Mouse (Mus musculus) lung, adult 18-20 months (tissue): ENCODE measurements around the gene Aprt.
"Not testable (repeated sequence)": the region's sequence is repeated elsewhere in the genome, so short reads cannot be mapped to it uniquely, and the experiment has no call there.

Source experiments
- DNase-seq, 2 experiments: peaks; one replicate each; pipeline ENCODE4 v3.0.0; 2022; ENCODE audit warnings: mixed read lengths in 2 of 2

Gene Aprt

DNA sequence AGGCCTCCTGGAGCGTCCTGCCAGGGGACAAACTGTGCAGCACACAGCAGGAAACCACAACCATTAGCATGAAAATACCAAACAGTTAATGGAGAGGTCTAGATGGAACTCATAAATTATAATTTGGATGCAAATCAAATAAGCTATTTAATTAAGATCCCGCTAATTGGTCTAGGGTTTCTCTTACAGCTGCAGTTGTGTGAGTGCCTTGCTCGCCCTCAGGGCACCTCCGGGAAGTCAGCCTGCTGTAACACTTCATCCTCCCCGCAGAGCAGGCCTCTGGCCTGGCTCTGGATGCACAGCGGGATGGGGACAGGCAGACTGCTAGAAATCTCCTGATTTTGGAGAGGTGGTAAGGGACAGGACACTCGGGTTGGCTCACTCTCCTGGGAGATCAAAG is 9.5 kb upstream of the Aprt start:
- DNase-seq = no peak

GRCm38 (mm10) chr8:122585411-122585891 is 8.7 kb upstream of the Aprt start:
- peak in 1 of 2 experiments; percentile 14 for DNase-seq

DNA sequence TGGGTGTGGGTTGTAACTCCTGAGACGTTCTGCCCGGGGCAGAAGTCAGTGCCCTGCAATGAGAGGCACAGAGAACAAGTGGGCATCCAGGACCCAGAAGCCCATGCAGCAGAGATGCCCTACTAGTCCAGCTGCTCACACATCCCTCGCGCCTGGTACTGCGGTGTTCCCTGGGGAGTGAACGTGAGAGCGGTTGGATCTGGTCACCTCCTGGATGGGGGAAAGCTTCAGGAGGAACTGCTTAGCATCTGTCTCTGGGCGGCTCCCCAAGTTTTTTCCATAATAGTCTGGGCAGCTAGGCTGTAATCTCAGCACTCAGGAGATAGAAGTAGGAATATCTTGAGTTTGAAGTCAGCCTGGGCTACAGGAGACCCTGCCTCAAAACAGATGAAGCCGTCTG is 8.3 kb upstream of the Aprt start:
- DNase-seq = no peak

GRCm38 (mm10) chr8:122580926-122581325 is 4.2 kb upstream of the Aprt start:
- DNase-seq = no peak

DNA sequence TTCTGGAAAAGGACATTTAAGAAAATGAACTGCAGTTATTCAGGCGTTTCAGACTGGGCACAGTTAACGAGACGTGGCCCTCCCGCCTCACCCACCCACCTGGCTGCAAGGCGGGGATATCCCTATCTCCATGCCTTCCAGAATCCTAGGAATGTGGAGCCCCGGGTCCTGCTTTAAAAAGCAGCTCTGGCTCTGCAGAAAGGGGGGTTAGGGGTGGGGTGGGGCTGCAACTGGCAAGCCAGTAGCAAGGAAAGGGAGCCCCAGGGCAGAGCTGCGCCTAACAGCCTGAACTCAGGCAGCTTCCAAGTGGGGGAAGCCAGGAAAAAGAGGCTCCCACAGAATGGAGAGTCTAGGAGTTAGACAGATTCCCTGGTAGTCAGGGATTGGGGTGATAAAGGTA is 2.5 kb upstream of the Aprt start:
- no peak for DNase-seq

- DNase-seq = no peak
Measured at GRCm38 (mm10) chr8:122577116-122577515, 407 bp upstream of the Aprt start.

- DNase-seq = no peak
Measured at GRCm38 (mm10) chr8:122575735-122576647, 718 bp downstream of the Aprt start.

GRCm38 (mm10) chr8:122575286-122575685 is 1.4 kb downstream of the Aprt start:
- no peak for DNase-seq

DNA sequence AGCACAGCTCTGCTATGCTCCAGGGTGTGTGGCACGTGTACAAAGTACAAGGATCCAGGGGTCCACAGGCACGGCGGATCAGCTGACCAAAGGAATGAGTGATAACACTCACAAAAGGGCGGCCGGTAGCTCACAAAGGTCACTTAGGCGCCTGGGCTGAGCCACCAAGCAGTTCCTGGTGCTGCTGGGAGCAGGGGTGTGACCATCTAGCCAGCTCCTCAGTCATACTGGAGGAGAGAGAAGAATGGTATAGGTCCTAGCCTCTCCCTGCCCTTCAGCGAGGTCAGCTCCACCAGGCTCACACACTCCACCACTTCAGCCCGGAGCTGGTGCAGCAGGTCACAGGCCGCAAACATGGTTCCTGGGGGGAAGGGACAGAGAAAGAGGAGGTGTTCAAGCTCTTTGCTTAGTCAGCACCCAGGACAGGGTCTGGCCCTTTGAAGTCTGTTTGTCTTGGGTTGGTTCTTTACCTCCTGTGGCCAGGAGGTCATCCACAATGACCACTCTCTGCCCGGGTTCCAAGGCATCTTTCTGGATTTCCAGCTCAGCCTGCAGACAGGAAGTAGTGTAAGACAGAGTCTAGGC is 1.9 kb downstream of the Aprt start:
- DNase-seq = no peak

- no peak for DNase-seq
Measured at GRCm38 (mm10) chr8:122574264-122574663, 2.4 kb downstream of the Aprt start.

- DNase-seq = no peak
Measured at GRCm38 (mm10) chr8:122573577-122573976, 3.1 kb downstream of the Aprt start.

DNA sequence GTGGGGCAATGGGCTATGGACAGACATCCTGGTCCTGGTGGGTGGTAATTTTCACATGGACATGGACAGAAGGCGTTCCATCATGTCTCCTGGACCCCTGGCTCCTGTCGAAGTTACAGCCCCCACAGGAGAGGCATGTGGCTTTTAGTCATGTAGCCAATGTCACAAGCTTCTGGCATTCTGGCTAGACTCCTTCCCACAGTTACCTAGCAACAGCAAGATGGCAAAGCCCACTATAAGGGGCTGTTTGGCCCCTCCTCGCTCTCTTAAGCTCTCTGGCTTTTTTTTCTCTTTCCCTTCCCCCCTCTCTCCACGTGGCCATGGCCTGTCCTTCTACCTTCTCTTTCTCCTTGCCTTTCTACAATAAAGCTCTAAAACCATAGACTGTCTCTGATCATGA is 3.5 kb downstream of the Aprt start:
- not testable (repeated sequence) for DNase-seq

DNA sequence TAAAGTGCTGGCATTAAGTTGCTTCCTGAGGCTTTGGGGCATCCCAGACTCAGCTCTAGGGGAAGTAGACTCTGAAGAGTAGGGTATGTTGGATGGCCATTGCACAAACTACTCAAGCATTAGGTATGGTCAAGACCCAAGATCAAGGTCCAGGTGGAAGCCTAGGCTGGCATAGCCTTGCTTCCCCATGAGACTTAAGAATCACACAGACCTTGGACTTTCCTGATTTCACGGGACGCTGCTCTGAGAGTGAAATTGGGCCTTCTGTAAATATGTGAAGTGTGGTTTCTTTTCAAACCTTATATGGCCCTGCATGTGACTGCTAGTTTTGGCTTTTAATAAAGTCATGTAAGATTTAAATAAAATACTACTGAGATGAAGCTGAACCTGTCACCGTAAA is 4.0 kb downstream of the Aprt start:
- no peak for DNase-seq

- DNase-seq = no peak
Measured at GRCm38 (mm10) chr8:122571750-122572267, 4.9 kb downstream of the Aprt start.

GRCm38 (mm10) chr8:122571153-122571552 is 5.6 kb downstream of the Aprt start:
- no peak for DNase-seq

DNA sequence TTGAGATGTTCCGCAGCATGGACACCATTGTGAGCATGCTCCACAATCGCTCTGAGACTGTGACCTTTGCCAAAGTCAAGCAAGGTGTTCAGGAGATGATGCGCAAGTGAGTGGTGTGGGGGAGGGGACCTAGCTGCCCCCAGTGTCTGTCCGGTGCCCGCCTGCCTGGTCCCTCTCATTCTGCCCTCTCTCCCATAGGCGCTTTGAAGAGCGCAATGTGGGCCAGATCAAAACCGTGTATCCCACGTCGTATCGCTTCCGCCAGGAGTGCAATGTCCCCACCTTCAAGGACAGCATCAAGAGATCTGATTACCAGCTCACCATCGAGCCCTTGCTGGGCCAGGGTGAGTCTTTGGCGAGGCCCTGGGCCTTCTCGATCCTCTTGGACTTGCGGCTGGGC is 6.7 kb downstream of the Aprt start:
- no peak for DNase-seq

DNA sequence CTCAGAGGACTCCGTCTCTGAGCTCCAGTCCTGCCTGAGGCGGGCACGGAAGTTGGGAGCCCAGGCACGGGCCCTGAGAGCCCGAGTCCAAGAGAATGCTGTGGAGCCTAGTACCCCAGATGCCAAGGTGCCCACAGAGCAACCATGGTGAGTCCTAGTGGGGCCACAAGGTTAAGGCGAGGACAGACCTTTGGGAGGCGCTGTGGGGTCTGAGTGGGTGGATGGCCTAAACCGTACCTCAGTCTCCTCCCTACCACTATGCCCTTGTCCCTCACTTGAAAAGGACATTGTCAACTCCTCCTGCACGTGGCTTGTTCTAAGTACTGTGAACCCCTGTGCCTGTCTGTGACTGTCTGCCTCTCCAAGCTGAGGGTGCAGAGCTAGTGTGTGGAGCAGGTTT is 7.4 kb downstream of the Aprt start:
- DNase-seq = no peak

DNA sequence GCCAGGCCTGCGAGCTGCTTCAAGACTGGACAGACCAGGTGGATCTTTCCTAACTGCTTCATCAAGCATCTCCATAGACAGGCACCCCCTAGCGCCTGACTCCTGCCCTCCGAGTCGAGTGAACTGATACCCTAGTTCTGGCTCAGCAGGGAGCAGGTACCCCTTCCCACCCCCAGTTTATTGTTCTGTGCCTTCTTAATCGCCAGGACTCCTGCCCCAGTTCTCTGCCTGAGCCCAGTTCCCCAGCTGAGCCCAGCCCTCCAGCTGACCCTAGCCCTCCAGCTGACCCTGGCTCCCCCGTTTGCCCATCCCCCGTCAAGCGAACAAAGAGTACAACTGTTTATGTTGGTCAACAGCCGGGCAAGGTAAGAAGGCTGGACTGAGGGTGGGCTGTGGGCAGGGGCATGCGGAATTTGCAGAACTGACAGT is 7.8 kb downstream of the Aprt start:
- DNase-seq = peak in 1 of 2 experiments; percentile 13

DNA sequence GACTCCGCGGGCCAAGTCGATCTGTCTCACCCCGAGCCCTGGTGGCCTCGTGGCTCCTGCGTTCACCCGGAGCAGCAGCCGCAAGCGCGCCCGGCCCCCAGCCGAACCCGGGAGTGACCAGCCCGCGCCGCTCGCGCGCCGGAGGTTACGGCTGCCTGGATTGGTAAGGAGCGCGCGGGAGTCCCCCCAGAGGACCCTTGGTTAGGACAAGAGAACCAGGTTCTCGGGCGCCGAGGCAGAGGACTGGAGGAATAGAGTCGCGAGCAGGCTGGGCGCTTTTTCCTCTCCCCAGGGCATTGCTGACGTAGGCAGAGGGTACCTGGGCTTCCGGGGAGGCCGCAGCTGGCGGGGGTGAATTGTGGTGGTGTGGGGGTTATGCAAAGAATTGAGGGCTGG is 8.6 kb downstream of the Aprt start:
- DNase-seq = peak; percentile 41 to 58

GRCm38 (mm10) chr8:122567361-122568108 is 9.2 kb downstream of the Aprt start, which contains the start of gene Cdt1:
Gene Cdt1, plus strand, starts transcription at chr8:122568015.
- peak; percentile 95 to 96 for DNase-seq

DNA sequence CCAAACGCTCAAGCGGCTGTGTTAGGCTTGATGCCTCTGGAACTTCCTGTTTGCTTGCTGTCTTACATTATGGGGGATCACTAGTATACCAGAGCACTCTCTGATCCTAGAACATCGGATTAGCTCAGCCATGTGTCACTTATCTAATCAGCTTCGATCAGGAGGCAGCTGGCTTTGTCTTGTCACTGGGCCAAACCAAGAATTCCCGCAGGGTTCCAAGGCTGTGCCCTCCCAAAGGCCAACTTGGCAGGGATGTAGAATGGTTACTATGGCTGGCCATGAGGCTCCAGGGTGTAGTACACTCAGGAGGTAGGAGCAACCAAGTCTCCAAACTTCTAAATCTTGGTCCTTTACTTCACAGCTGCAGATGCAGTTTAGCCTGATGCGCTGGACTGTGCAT is 9.9 kb downstream of the Aprt start:
- peak in 1 of 2 experiments; percentile 19 for DNase-seq

DNA sequence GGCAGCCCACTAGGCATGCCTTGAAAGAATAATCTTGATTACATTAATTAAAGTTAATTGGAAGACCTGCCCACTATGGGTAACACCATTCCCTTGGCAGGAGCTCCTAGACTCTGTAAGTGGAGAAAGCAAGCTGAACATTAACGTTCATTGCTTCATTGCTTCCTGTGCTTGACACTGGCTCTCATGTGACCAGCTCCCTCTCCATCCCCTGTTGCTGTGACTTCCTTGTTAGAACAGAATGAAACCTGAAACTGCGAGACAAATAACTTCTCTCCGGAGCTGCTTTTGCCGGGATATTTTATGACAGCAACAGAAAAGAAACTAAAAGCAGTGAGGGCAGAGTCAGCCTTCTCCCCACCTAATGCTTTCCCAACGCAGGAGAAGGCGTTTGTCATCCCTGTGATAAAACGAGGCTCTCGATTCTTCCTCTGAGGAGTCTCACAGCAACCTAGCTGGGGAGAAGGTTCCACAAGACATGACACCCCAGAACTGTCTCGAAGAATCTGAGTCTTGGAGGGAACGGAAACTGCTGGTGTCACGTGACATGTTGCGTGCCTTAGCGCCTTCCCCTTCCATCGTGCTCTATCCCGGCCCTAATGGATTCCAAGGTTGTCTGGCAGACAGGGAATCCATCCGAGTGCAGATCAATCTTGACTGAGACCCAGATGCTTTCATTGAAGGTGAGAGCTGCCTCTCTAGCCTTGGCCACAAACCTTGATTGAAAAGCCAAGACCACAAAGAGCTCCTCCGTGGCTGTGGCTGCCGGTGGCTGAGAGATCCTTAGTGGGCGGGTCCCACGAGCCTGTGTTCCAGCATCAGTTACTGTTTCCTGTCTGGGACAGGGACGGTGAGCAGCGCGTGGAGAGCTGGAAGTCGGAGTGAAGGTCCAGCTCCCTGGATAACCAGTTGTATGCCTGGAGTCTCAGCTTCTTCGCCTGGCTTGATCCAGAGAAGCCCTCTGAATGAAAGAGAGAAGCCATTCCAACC is 12.1 kb downstream of the Aprt start:
- DNase-seq = no peak
